Mouse (Mus musculus) lung, postnatal 0 days (tissue): ENCODE data around the gene Gng4. TPM values are rescaled to one million over a fixed set of nuclear protein-coding genes. Genes with fewer than 3 reads are reported as not detected.
A peak's percentile ranks its signal among the peaks of the same experiment; 100 is the strongest.

Experiments used
- ATAC-seq: fragments of 200-750 bp; cut with Nextera tagmentation; 2 replicates; pipeline ENCODE4 v1.8.0; 2017; ENCODE audit warnings: moderate library complexity
- DNase-seq: peaks from one replicate; pipeline ENCODE4 v3.0.0-alpha.2; 2016; ENCODE audit warnings: low spot score
- H3K27ac ChIP-seq: fragments of 300-500 bp; sonication (generic); 2 replicates; pipeline ENCODE4 v1.5.1; 2014; ENCODE audit warnings: antibody characterized with exemption, mild to moderate bottlenecking, low read length, mixed read lengths
- H3K27me3 ChIP-seq: fragments of 300-500 bp; sonication (generic); replicated peaks from 2 replicates; pipeline ENCODE4 v1.6.1; 2014; ENCODE audit warnings: low read length, mixed read lengths; ENCODE audit not compliant: insufficient read depth
- H3K36me3 ChIP-seq: fragments of 300-500 bp; sonication (generic); 2 replicates; pipeline ENCODE4 v1.6.1; 2014; ENCODE audit warnings: low read length, mixed read lengths; ENCODE audit not compliant: insufficient read depth
- H3K4me1 ChIP-seq: fragments of 300-500 bp; sonication (generic); 2 replicates; pipeline ENCODE4 v1.6.1; 2014; ENCODE audit warnings: antibody characterized with exemption, low read depth, low read length, mixed read lengths; ENCODE audit not compliant: insufficient read depth
- H3K4me2 ChIP-seq: fragments of 300-500 bp; sonication (generic); replicated peaks from 2 replicates; pipeline ENCODE4 v1.6.1; 2014; ENCODE audit warnings: low read depth, mild to moderate bottlenecking, low read length, moderate library complexity, mixed read lengths
- H3K4me3 ChIP-seq: fragments of 300-500 bp; sonication (generic); 2 replicates; pipeline ENCODE4 v1.5.1; 2014; ENCODE audit warnings: low read depth, low read length
- H3K9ac ChIP-seq: fragments of 300-500 bp; sonication (generic); replicated peaks from 2 replicates; pipeline ENCODE4 v1.6.1; 2014; ENCODE audit warnings: low read depth, mild to moderate bottlenecking
- H3K9me3 ChIP-seq: fragments of 300-500 bp; sonication (generic); 2 replicates; pipeline ENCODE4 v1.6.1; 2016; ENCODE audit warnings: low read length, mixed read lengths
- CTCF ChIP-seq: IDR thresholded peaks from 2 replicates; pipeline ENCODE4 v1.5.1; 2016; ENCODE audit warnings: antibody characterized with exemption, mild to moderate bottlenecking
- EP300 ChIP-seq: IDR thresholded peaks from 2 replicates; pipeline ENCODE4 v1.6.1; 2016; ENCODE audit warnings: antibody characterized with exemption, mild to moderate bottlenecking, control low read depth
- WGBS: fragments of 180-500 bp; shearing (Covaris S2); extraction: QIAGEN DNeasy Blood & Tissue Kit; methylation state at CpG from one replicate; pipeline ENCODE4 v1.1.7; 2014; 5-methylcytosine and 5-hydroxymethylcytosine counted together
- polyA plus RNA-seq: library from polyadenylated mRNA; unstranded; fragments of >200 nt; fragmentation: Nextera tagmentation; extraction: Ambion mirVana; gene quantifications from 2 replicates; pipeline ENCODE4 v1.2.1, GENCODE M21; 2015

The Gng4 gene
- polyA plus RNA-seq, 1 experiment from 2014 or later: 1.4 TPM

GRCm38 (mm10) chr13:13778837-13779458 lies 4.9 kb upstream of the Gng4 start:
- no peak for ATAC-seq

GRCm38 (mm10) chr13:13780271-13780670 lies 3.6 kb upstream of the Gng4 start:
- WGBS: 60% methylated on average over 3 of the region's 3 CpGs
- TF ChIP-seq EP300 (no peak), CTCF (no peak)
- Histone ChIP-seq H3K36me3 (peaks cover 18% of the 10 kb centered on the region; the same call in 1 of the 2 replicates), H3K4me3 (no peak overlapping the region), H3K27ac (no peak overlapping the region), H3K27me3 (peaks cover 13% of the 10 kb centered on the region; the same call in 1 of the 2 replicates), H3K4me2 (no peak overlapping the region), H3K9ac (no peak overlapping the region), H3K4me1 (peaks cover 3% of the 10 kb centered on the region; the same call in 1 of the 2 replicates), H3K9me3 (no peaks in the 10 kb centered on the region)
- ATAC-seq (no peak), DNase-seq (no peak)

More at GRCm38 (mm10) chr13:13778837-13779458, 4.9 kb upstream of the Gng4 start:
- no peaks in the 10 kb centered on the region for H3K9me3 ChIP-seq
- peaks cover 19% of the 10 kb centered on the region; the same call in 1 of the 2 replicates for H3K36me3 ChIP-seq
- no peak for TF ChIP-seq CTCF
- TF ChIP-seq EP300: no peak
- no peak overlapping the region for H3K27ac ChIP-seq
- H3K27me3 ChIP-seq: peaks cover 2% of the 10 kb centered on the region; the same call in 1 of the 2 replicates
- no peak overlapping the region for H3K9ac ChIP-seq
- no peak for DNase-seq
- H3K4me2 ChIP-seq: no peak overlapping the region
- H3K4me1 ChIP-seq: no peaks in the 10 kb centered on the region
- no peak overlapping the region for H3K4me3 ChIP-seq
- WGBS: 89% methylated on average over 1 of the region's 1 CpGs

GRCm38 (mm10) chr13:13781026-13781425 lies 2.8 kb upstream of the Gng4 start:
- 56% methylated on average over 4 of the region's 4 CpGs for WGBS
- TF ChIP-seq CTCF: no peak
- TF ChIP-seq EP300: no peak
- peaks cover 16% of the 10 kb centered on the region; the same call in 1 of the 2 replicates for H3K36me3 ChIP-seq
- H3K9ac ChIP-seq: no peak overlapping the region
- H3K27ac ChIP-seq: no peak overlapping the region
- H3K4me2 ChIP-seq: no peak overlapping the region
- H3K27me3 ChIP-seq: peaks cover 16% of the 10 kb centered on the region
- H3K9me3 ChIP-seq: no peaks in the 10 kb centered on the region
- peaks cover 3% of the 10 kb centered on the region; the same call in 1 of the 2 replicates for H3K4me1 ChIP-seq
- ATAC-seq (no peak), DNase-seq (no peak)
- no peak overlapping the region for H3K4me3 ChIP-seq

- no peaks in the 10 kb centered on the region for H3K9me3 ChIP-seq
- DNase-seq (no peak), ATAC-seq (no peak)
- H3K27ac ChIP-seq: no peak overlapping the region
- no peak for TF ChIP-seq CTCF
- no peak for TF ChIP-seq EP300
- H3K27me3 ChIP-seq: peaks cover 18% of the 10 kb centered on the region
- no peak overlapping the region for H3K4me3 ChIP-seq
- H3K36me3 ChIP-seq: no peaks in the 10 kb centered on the region
- no peak overlapping the region for H3K9ac ChIP-seq
- H3K4me2 ChIP-seq: no peak overlapping the region
- peaks cover 3% of the 10 kb centered on the region; the same call in 1 of the 2 replicates for H3K4me1 ChIP-seq
- 40% methylated on average over 7 of the region's 7 CpGs for WGBS
These were observed 563 bp upstream of the Gng4 start for GRCm38 (mm10) chr13:13783296-13783695.

- peak; percentile 42 for ATAC-seq
- Histone ChIP-seq H3K4me3 (peak overlapping the region; percentile 49), H3K27ac (no peak overlapping the region), H3K36me3 (no peaks in the 10 kb centered on the region), H3K4me2 (peak overlapping the region; percentile 91), H3K27me3 (peaks cover 18% of the 10 kb centered on the region), H3K4me1 (peaks cover 3% of the 10 kb centered on the region; the same call in 1 of the 2 replicates), H3K9ac (no peak overlapping the region), H3K9me3 (no peaks in the 10 kb centered on the region)
- TF ChIP-seq EP300 (no peak), CTCF (no peak)
- under 1% methylated on average over 44 of the region's 59 CpGs for whole genome bisulfite sequencing
- DNase-seq: no peak
These were observed 619 bp downstream of the Gng4 start for GRCm38 (mm10) chr13:13784420-13784936.

GRCm38 (mm10) chr13:13784981-13785783 lies 1.3 kb downstream of the Gng4 start:
- TF ChIP-seq EP300 (no peak), CTCF (no peak)
- DNase-seq (peak; percentile 44), ATAC-seq (peak; percentile 43; the same call in 1 of the 2 replicates)
- H3K4me1 ChIP-seq: peaks cover 3% of the 10 kb centered on the region; the same call in 1 of the 2 replicates
- no peaks in the 10 kb centered on the region for H3K9me3 ChIP-seq
- 2% methylated on average over 30 of the region's 30 CpGs for WGBS
- no peak overlapping the region for H3K27ac ChIP-seq
- H3K27me3 ChIP-seq: peaks cover 18% of the 10 kb centered on the region
- H3K4me3 ChIP-seq: peak overlapping the region; percentile 49
- H3K36me3 ChIP-seq: no peaks in the 10 kb centered on the region
- H3K9ac ChIP-seq: no peak overlapping the region
- H3K4me2 ChIP-seq: peak overlapping the region; percentile 91
